16 mouse cellular contexts compared by ENCODE assay signal in the genomic region with DNA sequence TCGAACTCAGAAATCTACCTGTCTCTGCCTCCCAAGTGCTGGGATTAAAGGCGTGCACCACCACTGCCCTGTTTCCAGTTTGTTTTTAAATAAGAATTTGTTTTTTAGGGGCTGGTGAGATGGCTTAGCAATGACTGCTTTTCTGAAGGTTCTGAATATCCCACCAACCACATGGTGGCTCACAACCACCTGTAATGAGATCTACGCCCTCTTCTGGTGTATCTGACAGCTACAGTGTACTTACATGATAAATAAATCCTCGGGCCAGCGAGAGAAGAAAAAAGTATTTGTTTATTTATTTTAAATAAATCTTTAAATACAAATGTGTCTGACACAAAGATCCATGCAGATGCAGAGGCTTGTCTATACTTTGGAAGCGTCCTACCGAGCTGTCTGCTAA. TPM values are rescaled to one million over a fixed set of nuclear protein-coding genes. Genes with fewer than 3 reads are reported as not detected.
DNase-seq lines count a peak whose midpoint lies in the region; ATAC-seq and TF ChIP-seq lines count a peak whose summit lies in the region.
"Had no signal": no experiment of that assay in that cellular context is flagged by ENCODE, and none has a peak within 500 bp of the region (broad histone marks: within the 10 kb centered on the region; RNA-seq: fewer than 3 reads in every experiment).

No protein-coding gene starts in this region.

- 0 out of 2 replicates have a peak, but pooled peaks cover 3% of the 10 kb centered on the region for H3K4me1 ChIP-seq in hindbrain, postnatal 0 days (ENCODE audit: insufficient read depth, low read length)
- H3K4me1 ChIP-seq in hindbrain, embryonic 12.5 days = no peaks in the 10 kb centered on the region
- no peaks in the 10 kb centered on the region for H3K4me1 ChIP-seq in midbrain, postnatal 0 days (ENCODE audit: insufficient read depth, low read length)
- H3K4me1 ChIP-seq in midbrain, embryonic 16.5 days (ENCODE audit: control insufficient read depth, insufficient read depth, low read length) = no peaks in the 10 kb centered on the region
- H3K4me1 ChIP-seq in stomach, postnatal 0 days (replicated peaks; ENCODE audit: control insufficient read depth, insufficient read depth) = no peaks in the 10 kb centered on the region
- H3K4me1 ChIP-seq: embryonic facial prominence, embryonic 12.5 days had no signal

- H3K36me3 ChIP-seq in hindbrain, postnatal 0 days (ENCODE audit: insufficient read depth, low read length) = no peaks in the 10 kb centered on the region
- H3K36me3 ChIP-seq in hindbrain, embryonic 12.5 days = no peaks in the 10 kb centered on the region
- no peaks in the 10 kb centered on the region for H3K36me3 ChIP-seq in midbrain, postnatal 0 days (ENCODE audit: insufficient read depth, low read length)
- no peaks in the 10 kb centered on the region for H3K36me3 ChIP-seq in midbrain, embryonic 16.5 days (ENCODE audit: control insufficient read depth, insufficient read depth, low read length)
- no peaks in the 10 kb centered on the region for H3K36me3 ChIP-seq in stomach, postnatal 0 days (ENCODE audit: control insufficient read depth, insufficient read depth, low read length)
- H3K36me3 ChIP-seq: embryonic facial prominence, embryonic 12.5 days had no signal

- no peak for TF ChIP-seq EP300 in stomach, postnatal 0 days (optimal IDR thresholded peaks at IDR 0.05)

- ATAC-seq in hindbrain, postnatal 0 days = no peak
- ATAC-seq in hindbrain, embryonic 12.5 days (ENCODE audit: low FRiP score) = no peak
- no peak for ATAC-seq in midbrain, postnatal 0 days (ENCODE audit: low FRiP score)
- ATAC-seq in midbrain, embryonic 16.5 days = no peak
- ATAC-seq in stomach, postnatal 0 days (ENCODE audit: low FRiP score, low TSS enrichment) = no peak

- peak; percentile 51 for TF ChIP-seq CTCF in hindbrain, postnatal 0 days (IDR thresholded peaks at IDR 0.05; ENCODE audit: low read depth)
- TF ChIP-seq CTCF in midbrain, postnatal 0 days (IDR thresholded peaks at IDR 0.05) = peak; percentile 69
- peak; percentile 51 for TF ChIP-seq CTCF in stomach, postnatal 0 days (IDR thresholded peaks at IDR 0.05; ENCODE audit: low read depth)

- DNase-seq in hindbrain, postnatal 0 days (ENCODE audit: low spot score) = peak; percentile 40
- no peak for DNase-seq in midbrain, postnatal 0 days (ENCODE audit: low spot score)
- peak; percentile 67 for DNase-seq in R1 (ENCODE audit: low read depth, low spot score)
- no peak for DNase-seq in stomach, postnatal 0 days (ENCODE audit: low spot score)
- DNase-seq in layer of hippocampus, adult 9-11 months = no peak
- no peak for DNase-seq in adrenal gland, adult 2 months
- DNase-seq: cerebellum, postnatal 10 days; heart, adult 11 months; heart, postnatal 10 days; kidney, postnatal 4 days; right cerebral cortex, postnatal 25 days; thymus, adult 2 months had no signal

- no peak overlapping the region for H3K4me2 ChIP-seq in hindbrain, postnatal 0 days (ENCODE audit: low read depth, low read length)
- no peak overlapping the region for H3K4me2 ChIP-seq in hindbrain, embryonic 12.5 days (replicated peaks)
- H3K4me2 ChIP-seq in midbrain, postnatal 0 days (ENCODE audit: low read depth, low read length, poor library complexity, severe bottlenecking) = no peak overlapping the region
- H3K4me2 ChIP-seq in midbrain, embryonic 16.5 days (ENCODE audit: low read length) = no peak overlapping the region
- no peak overlapping the region for H3K4me2 ChIP-seq in stomach, postnatal 0 days (replicated peaks; ENCODE audit: low read depth)
- H3K4me2 ChIP-seq: embryonic facial prominence, embryonic 12.5 days; midbrain, embryonic 11.5 days had no signal

- no peaks in the 10 kb centered on the region for H3K9me3 ChIP-seq in hindbrain, postnatal 0 days (ENCODE audit: low read length)
- H3K9me3 ChIP-seq in hindbrain, embryonic 12.5 days (replicated peaks) = no peaks in the 10 kb centered on the region
- no peaks in the 10 kb centered on the region for H3K9me3 ChIP-seq in midbrain, postnatal 0 days (ENCODE audit: low read length)
- H3K9me3 ChIP-seq in midbrain, embryonic 16.5 days (replicated peaks; ENCODE audit: control insufficient read depth, low read length, poor library complexity, severe bottlenecking) = no peaks in the 10 kb centered on the region
- H3K9me3 ChIP-seq in stomach, postnatal 0 days (ENCODE audit: control insufficient read depth, low read length) = no peaks in the 10 kb centered on the region
- H3K9me3 ChIP-seq: embryonic facial prominence, embryonic 12.5 days had no signal

- no peak overlapping the region for H3K4me3 ChIP-seq in hindbrain, postnatal 0 days (ENCODE audit: low read length)
- H3K4me3 ChIP-seq in hindbrain, embryonic 12.5 days = no peak overlapping the region
- no peak overlapping the region for H3K4me3 ChIP-seq in midbrain, postnatal 0 days (ENCODE audit: low read depth, low read length)
- H3K4me3 ChIP-seq in midbrain, embryonic 16.5 days (ENCODE audit: low read depth, low read length) = no peak overlapping the region
- no peak overlapping the region for H3K4me3 ChIP-seq in stomach, postnatal 0 days (ENCODE audit: low read depth, low read length)
- H3K4me3 ChIP-seq: embryonic facial prominence, embryonic 12.5 days had no signal

- H3K27me3 ChIP-seq in hindbrain, postnatal 0 days (ENCODE audit: insufficient read depth, low read length) = no peaks in the 10 kb centered on the region
- no peaks in the 10 kb centered on the region; the same call in 1 of the 2 replicates for H3K27me3 ChIP-seq in hindbrain, embryonic 12.5 days
- no peaks in the 10 kb centered on the region for H3K27me3 ChIP-seq in midbrain, postnatal 0 days (ENCODE audit: insufficient read depth, low read length)
- no peaks in the 10 kb centered on the region for H3K27me3 ChIP-seq in midbrain, embryonic 16.5 days (ENCODE audit: control insufficient read depth, insufficient read depth, low read depth, low read length)
- H3K27me3 ChIP-seq in stomach, postnatal 0 days (ENCODE audit: control insufficient read depth, insufficient read depth, low read length) = no peaks in the 10 kb centered on the region
- H3K27me3 ChIP-seq: embryonic facial prominence, embryonic 12.5 days had no signal

- H3K27ac ChIP-seq in hindbrain, postnatal 0 days = no peak overlapping the region
- no peak overlapping the region for H3K27ac ChIP-seq in hindbrain, embryonic 12.5 days
- no peak overlapping the region for H3K27ac ChIP-seq in midbrain, postnatal 0 days (ENCODE audit: low read depth, low read length)
- no peak overlapping the region for H3K27ac ChIP-seq in midbrain, embryonic 16.5 days (ENCODE audit: low read length)
- H3K27ac ChIP-seq in stomach, postnatal 0 days (replicated peaks) = no peak overlapping the region
- H3K27ac ChIP-seq: embryonic facial prominence, embryonic 12.5 days had no signal

- WGBS in hindbrain, postnatal 0 days = 86% methylated on average over 7 of the region's 7 CpGs
- WGBS in hindbrain, embryonic 12.5 days = 81% methylated on average over 7 of the region's 7 CpGs
- 89% methylated on average over 7 of the region's 7 CpGs for WGBS in midbrain, postnatal 0 days
- WGBS in midbrain, embryonic 16.5 days = 82% methylated on average over 7 of the region's 7 CpGs
- WGBS in stomach, postnatal 0 days = 64% methylated on average over 7 of the region's 7 CpGs

- no peak overlapping the region for H3K9ac ChIP-seq in hindbrain, postnatal 0 days (replicated peaks; ENCODE audit: low read length)
- H3K9ac ChIP-seq in hindbrain, embryonic 12.5 days = no peak overlapping the region
- no peak overlapping the region for H3K9ac ChIP-seq in midbrain, postnatal 0 days (replicated peaks; ENCODE audit: low read length, poor library complexity, severe bottlenecking)
- H3K9ac ChIP-seq in midbrain, embryonic 16.5 days (ENCODE audit: low read depth, low read length) = no peak overlapping the region
- no peak overlapping the region for H3K9ac ChIP-seq in stomach, postnatal 0 days (ENCODE audit: low read length)
- H3K9ac ChIP-seq: embryonic facial prominence, embryonic 12.5 days had no signal

RNA-seq across cellular contexts. Expression of a gene that starts 40.3 kb away (rescaled TPM):
- 107 and 126 TPM in 2 replicates for total RNA-seq in hindbrain, postnatal 0 days (2014; rRNA removed)
- polyA plus RNA-seq in hindbrain, postnatal 0 days (2015; fragmentation: Nextera tagmentation; extraction: Ambion mirVana) = 28.5 and 33.8 TPM in 2 replicates
- polyA plus RNA-seq in hindbrain, embryonic 12.5 days (2016; fragmentation: Nextera tagmentation; extraction: Ambion mirVana) = 29.3 and 31.1 TPM in 2 replicates
- total RNA-seq in midbrain, postnatal 0 days (2014; rRNA removed) = 177 and 218 TPM in 2 replicates
- polyA plus RNA-seq in midbrain, postnatal 0 days (2015; fragmentation: Nextera tagmentation; extraction: Ambion mirVana) = 29.5 and 38.3 TPM in 2 replicates
- 57.4 and 72.4 TPM in 2 replicates for polyA plus RNA-seq in midbrain, embryonic 16.5 days (2015; fragmentation: Nextera tagmentation; extraction: Ambion mirVana)
- 2.9 TPM in 2 replicates for polyA plus RNA-seq in stomach, postnatal 0 days (2015; fragmentation: Nextera tagmentation; extraction: Ambion mirVana)
- total RNA-seq in adrenal gland, adult 2 months (2021) = 10 to 100 TPM; 36.4 to 46.6 TPM
- polyA plus RNA-seq in adrenal gland, adult 2 months (2012; rRNA removed) = 5.1 and 7.5 TPM in 2 replicates

Comparison
In these comparisons a context has a peak if more than half of its experiments do, and no peak if none do; other contexts are left out.
1. DNase-seq: peak in hindbrain, postnatal 0 days (single experiment) and R1 (single experiment); none in midbrain, postnatal 0 days (single experiment), stomach, postnatal 0 days (single experiment), layer of hippocampus, adult 9-11 months (single experiment) and adrenal gland, adult 2 months (single experiment).
2. Peak in every context shown above with its lines, with median percentiles within 50 percentile points of each other: CTCF ChIP-seq.